Mouse (Mus musculus): ENCODE measurements around the gene Dcun1d1. TPM values are rescaled to one million over a fixed set of nuclear protein-coding genes. Genes with fewer than 3 reads are reported as not detected.
A peak's percentile ranks its signal among the peaks of the same experiment; 100 is the strongest.

Gene Dcun1d1
- total RNA-seq, 2 experiments from 2014 or later, result 55.9 to 72.4 TPM

GRCm38 (mm10) chr3:35931896-35932727 lies 5.1 kb downstream of the Dcun1d1 start:
- peak; percentile 58 to 60 for DNase-seq (ENCODE audit: low spot score in 2 of 2)

GRCm38 (mm10) chr3:35931359-35931758 lies 5.9 kb downstream of the Dcun1d1 start:
- no peak for DNase-seq (ENCODE audit: low spot score in 2 of 2)

GRCm38 (mm10) chr3:35929831-35930230 lies 7.4 kb downstream of the Dcun1d1 start:
- no peak for DNase-seq (ENCODE audit: low spot score in 2 of 2)

- DNase-seq (ENCODE audit: low spot score in 2 of 2), result no peak
Observed at GRCm38 (mm10) chr3:35929406-35929805, 7.8 kb downstream of the Dcun1d1 start.

- DNase-seq (ENCODE audit: low spot score in 2 of 2), result no peak
Observed at GRCm38 (mm10) chr3:35925852-35926251, 11.4 kb downstream of the Dcun1d1 start.

- no peak for DNase-seq (ENCODE audit: low spot score in 2 of 2)
Observed at GRCm38 (mm10) chr3:35924007-35924406, 13.2 kb downstream of the Dcun1d1 start.

- DNase-seq (ENCODE audit: low spot score in 2 of 2), result no peak
Observed at GRCm38 (mm10) chr3:35923495-35923894, 13.8 kb downstream of the Dcun1d1 start.

- no peak for DNase-seq (ENCODE audit: low spot score in 2 of 2)
Observed at GRCm38 (mm10) chr3:35922522-35922921, 14.7 kb downstream of the Dcun1d1 start.

- DNase-seq (ENCODE audit: low spot score in 2 of 2), result no peak
Observed at GRCm38 (mm10) chr3:35918229-35918628, 19.0 kb downstream of the Dcun1d1 start.

GRCm38 (mm10) chr3:35908982-35909680 lies 28.1 kb downstream of the Dcun1d1 start:
- DNase-seq (ENCODE audit: low spot score in 2 of 2), result no peak

GRCm38 (mm10) chr3:35900555-35901204 lies 36.6 kb downstream of the Dcun1d1 start:
- no peak for DNase-seq (ENCODE audit: low spot score in 2 of 2)

GRCm38 (mm10) chr3:35899109-35899508 lies 38.1 kb downstream of the Dcun1d1 start:
- no peak for DNase-seq (ENCODE audit: low spot score in 2 of 2)

GRCm38 (mm10) chr3:35897900-35898299 lies 39.3 kb downstream of the Dcun1d1 start:
- DNase-seq (ENCODE audit: low spot score in 2 of 2), result no peak

- peak in 1 of 2 experiments; percentile 37 for DNase-seq (ENCODE audit: low spot score in 2 of 2)
Observed at GRCm38 (mm10) chr3:35893156-35893555, 44.1 kb downstream of the Dcun1d1 start.

- no peak for DNase-seq (ENCODE audit: low spot score in 2 of 2)
Observed at GRCm38 (mm10) chr3:35891123-35891522, 46.1 kb downstream of the Dcun1d1 start.

- no peak for DNase-seq (ENCODE audit: low spot score in 2 of 2)
Observed at GRCm38 (mm10) chr3:35889531-35889930, 47.7 kb downstream of the Dcun1d1 start.

GRCm38 (mm10) chr3:35883267-35883666 lies 54.0 kb downstream of the Dcun1d1 start:
- no peak for DNase-seq (ENCODE audit: low spot score in 2 of 2)

GRCm38 (mm10) chr3:35849326-35849725 lies 87.9 kb downstream of the Dcun1d1 start:
- DNase-seq (ENCODE audit: low spot score in 2 of 2), result no peak
